Mouse (Mus musculus) urinary bladder, postnatal 10 days (tissue): ENCODE data around the gene Cacna1d.

Experiments
- DNase-seq: peaks from one replicate; pipeline ENCODE4 v3.0.0; 2022; ENCODE audit warnings: low spot score

The Cacna1d gene

GRCm38 (mm10) chr14:30367074-30367473 is 124.2 kb downstream of the Cacna1d start:
- DNase-seq, result no peak

DNA sequence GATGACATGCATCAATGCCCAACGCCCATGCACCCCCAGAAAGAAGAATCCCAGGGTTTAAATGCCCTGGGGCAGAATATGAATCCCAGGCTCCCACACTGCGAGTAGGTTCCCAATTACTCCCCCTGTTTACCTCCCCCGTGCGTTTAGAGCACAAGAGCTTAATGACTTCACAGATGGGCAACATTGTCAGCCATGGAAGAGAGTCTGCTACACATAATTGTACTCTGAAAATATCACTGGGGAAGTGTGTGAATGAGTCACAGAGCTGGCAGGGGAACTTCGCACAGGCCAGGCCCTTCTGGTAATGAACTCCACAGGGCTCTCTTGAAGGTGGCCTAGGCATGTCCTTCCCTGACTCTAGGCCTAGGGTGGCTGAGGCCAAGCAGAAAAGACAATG is 125.4 kb downstream of the Cacna1d start:
- DNase-seq, result no peak

- DNase-seq, result no peak
These were observed 127.6 kb downstream of the Cacna1d start for GRCm38 (mm10) chr14:30363487-30364167.

GRCm38 (mm10) chr14:30362370-30362769 is 128.9 kb downstream of the Cacna1d start:
- no peak for DNase-seq

DNA sequence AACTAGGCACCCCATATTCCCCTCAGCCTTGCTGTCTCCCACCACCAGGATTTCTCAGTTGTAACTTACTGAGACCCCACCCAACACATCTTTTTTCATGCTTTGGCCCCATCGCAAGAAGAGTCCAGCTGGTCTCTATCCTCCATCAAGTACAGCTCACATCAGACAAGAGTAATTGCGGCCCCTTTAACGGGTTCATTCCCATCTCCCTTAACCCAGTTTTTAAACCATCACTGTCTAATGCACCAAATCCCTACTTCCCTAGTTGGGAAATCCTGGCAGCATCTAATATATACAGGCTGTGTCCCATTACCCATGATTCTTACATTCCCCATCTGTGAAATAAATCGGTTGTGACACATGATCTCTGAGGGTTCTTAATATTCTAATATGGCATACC is 130.8 kb downstream of the Cacna1d start:
- no peak for DNase-seq

DNA sequence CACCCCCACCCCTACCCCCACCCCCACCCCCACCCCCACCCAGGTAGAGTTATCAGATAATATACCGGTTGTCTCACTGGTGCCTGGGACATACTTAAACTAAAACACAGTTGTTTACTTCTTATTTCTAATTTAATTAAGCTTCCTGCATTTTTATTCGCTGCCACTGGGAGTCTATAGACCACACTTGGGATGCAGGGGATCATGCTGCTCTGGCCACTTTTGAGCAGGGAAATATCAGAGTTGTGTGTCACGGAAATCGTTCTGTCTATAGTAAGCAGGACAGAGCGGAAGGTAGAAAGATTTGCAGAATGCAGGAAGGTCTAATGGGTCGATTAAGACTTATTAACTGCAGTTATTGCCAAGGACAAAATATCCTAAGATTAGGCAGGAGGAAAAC is 131.3 kb downstream of the Cacna1d start:
- no peak for DNase-seq

DNA sequence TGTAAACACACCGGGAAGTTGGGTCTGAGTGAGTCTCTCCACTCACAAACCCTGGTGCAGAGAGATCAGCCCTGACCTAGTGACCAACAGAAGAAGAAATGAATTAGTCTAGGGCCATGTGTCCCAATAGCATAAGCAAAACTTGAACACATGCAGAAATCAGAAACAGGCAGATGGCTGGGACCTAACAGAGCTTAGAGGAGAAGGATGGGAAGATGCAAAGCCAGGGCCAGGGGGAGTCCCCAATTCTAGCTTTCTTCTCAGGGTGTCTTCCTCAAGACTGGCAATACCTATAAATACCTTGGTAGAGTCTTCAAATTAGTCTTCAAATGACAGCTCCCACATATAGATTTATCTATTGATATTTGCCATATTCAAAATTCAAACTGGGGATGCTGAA is 133.2 kb downstream of the Cacna1d start:
- DNase-seq, result no peak

DNA sequence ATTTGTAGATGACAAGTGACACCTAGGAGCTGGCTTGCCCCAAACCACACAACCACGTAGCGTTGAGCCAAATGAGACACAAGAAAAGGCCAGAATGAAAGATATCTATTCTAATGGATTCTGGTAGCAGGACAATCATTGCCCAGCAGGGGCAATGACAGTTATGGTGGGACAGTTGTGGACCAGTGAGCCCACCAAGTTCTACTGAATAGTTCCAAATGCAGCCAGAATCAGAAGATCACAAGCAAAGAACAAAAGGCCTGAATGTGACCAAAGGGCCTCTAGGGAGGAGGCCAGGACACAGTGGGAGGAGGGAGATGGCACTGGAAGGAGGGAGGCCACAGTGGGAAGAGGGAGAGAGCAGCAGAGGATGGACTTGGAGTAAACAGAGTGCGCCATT is 134.8 kb downstream of the Cacna1d start:
- no peak for DNase-seq

DNA sequence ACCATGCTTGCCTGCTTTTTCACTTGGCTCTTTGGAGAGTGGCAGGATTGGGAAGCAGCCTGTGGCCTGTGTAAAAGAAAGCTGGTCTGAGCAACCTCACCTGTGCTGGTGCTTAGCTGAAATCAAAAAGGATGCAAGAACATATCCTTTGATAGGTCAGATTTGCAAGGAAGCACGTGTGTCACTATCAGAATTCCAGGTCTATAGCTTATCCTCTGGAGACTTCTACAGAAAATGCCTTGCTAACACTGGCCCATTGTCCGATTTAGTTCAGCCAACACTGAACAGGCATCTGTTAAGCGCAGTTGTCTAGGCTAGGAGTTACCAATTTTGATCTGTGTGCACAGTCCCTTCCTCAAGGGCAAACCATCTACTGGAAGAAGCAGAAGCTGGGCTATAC is 136.5 kb downstream of the Cacna1d start:
- no peak for DNase-seq

DNA sequence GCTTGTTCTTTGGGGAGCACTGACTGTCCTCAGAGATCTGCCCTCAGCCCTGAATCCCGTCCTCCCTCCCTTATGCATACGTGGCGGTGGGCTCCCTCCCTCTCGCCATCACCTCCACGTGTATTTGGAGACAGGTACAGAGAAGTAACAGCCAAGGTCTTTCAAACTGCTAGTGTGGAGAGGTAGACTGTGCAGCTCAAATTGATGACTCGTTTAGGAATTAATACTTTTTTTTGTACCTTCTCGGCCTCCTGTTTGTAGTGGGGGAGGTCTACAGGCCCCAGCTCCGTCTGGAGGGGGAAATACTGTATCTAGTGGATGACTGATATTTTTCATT is 137.2 kb downstream of the Cacna1d start:
- no peak for DNase-seq

GRCm38 (mm10) chr14:30353291-30354126 is 137.7 kb downstream of the Cacna1d start:
- DNase-seq, result no peak

GRCm38 (mm10) chr14:30352951-30353270 is 138.3 kb downstream of the Cacna1d start:
- DNase-seq, result no peak

DNA sequence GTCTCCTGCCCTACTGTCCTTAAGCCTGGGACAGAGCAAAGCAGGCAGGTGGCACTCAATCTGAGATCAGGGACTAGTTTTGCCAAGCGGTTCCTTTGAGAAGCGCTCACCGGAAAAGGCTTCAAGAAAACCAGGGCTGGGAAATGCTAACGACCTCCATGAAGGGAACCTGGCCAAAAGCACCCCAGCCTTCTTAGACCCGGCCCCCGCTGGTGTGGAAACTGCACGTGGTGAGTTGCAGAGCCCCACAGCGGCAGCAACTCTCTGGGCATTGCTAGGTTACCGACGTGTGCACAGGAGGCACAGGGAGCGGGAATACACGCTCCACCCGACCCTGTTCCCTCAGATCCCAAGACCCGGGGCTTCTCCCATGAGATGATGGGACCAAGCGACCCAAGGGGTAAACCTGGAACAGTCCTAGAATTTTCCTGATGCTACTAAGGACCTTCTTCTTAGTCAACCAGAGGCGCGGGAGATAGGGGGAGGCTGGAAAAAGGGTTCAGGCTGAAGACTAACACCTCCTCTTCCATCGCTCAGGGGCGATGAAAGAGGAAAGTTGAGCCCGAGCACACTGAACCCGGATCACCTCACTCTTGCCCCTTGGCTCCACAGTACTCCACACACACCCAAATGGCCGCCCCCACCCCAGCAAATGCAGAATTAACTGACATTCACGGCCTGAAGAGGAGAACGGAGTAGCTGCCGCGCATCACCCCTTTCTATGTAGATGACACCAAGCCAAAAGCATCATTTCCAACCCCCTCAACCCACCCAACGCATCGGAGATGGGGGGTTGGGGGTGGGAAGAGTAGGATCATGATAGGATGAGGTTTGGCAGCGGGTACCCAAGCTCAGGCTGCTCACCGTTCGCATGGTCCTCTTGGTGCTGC is 138.9 kb downstream of the Cacna1d start:
- DNase-seq, result no peak

GRCm38 (mm10) chr14:30350285-30350684 is 141.0 kb downstream of the Cacna1d start:
- no peak for DNase-seq

- no peak for DNase-seq
These were observed 146.0 kb downstream of the Cacna1d start for GRCm38 (mm10) chr14:30344948-30345865.

DNA sequence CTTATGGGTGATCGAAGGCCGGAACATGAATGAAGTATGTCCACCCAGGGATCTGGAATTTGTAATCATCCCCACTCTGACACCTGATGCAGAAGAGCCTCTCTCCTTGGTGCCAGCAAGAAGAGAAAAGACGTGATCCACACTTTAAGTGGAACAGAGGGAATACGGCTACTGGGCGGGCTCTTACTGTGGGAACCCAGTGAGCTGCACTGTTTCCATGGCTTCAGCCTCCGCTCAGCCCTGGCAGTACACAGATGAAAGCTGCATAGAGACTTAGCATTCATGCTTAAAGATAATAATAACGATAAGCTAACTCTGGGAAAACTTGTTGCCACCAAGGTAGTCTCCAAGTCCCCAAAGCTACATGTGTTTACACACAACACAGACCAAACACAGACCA is 147.5 kb downstream of the Cacna1d start:
- no peak for DNase-seq

DNA sequence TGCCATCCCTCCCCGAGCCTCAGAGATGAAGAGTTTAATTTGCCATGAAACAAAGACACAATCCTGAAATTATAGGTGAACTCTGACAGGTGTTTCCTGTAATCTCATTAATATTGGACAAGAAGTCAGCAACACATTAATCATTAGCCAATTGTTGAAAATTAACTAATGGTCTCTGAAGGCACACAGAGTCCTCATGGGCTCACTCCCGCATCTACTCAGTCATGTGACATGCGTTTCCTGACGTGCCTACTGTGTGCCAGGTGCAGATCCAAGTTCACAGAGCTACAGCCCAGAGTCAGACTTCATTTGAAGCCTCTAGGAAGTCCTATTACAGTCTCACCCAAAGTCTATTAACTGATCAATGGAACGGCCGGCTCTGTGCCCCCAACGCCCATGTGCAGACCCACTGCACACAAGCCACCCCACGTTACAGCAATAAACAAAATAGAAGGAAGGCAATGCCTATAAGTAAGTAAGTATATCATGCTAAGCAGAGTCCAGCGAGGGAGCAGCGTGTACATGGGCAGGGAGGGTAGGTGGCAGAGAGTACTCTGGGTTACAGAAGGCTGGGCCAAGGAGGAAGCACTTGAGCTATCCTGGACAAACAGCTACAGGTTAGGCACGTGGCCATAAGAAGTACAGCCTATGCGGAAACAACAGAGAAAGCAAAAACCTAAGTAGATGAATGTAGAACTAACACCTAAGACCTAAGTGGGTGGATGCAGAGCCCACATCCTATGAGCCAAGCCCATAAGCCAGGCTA is 149.2 kb downstream of the Cacna1d start:
- no peak for DNase-seq

DNA sequence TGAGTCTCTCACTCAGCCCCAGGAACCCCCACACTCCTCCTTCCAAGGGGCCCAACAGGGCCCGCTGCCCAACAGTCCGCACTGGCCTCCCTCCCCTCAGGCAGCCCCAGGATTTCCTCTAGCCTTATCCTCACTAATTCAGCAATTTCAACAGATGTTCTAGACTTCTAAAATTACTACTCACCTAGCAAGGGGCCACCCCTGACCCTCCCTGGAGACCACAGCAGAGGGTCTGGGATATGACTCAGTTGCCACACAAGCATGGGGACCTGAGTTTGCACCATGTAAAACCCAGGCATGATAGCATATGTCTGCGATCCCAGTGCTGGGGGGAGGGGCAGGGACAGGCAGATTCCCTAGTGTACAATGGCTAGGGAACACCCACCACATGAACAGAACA is 151.1 kb downstream of the Cacna1d start:
- no peak for DNase-seq

GRCm38 (mm10) chr14:30331856-30332255 is 159.4 kb downstream of the Cacna1d start:
- no peak for DNase-seq

- no peak for DNase-seq
These were observed 160.7 kb downstream of the Cacna1d start for GRCm38 (mm10) chr14:30330416-30331181.
